Mouse (Mus musculus) monocyte, adult 2 months (primary cell): Measurements from ENCODE around the gene Gm8453.
"Not testable (repeated sequence)": the region's sequence is repeated elsewhere in the genome, so short reads cannot be mapped to it uniquely, and the experiment has no call there.

Experiments used
- DNase-seq, 2 experiments: peaks; one replicate each; pipeline ENCODE4 v3.0.0; 2022; ENCODE audit warnings: low spot score in 2 of 2, low read depth in 1 of 2

The Gm8453 gene

GRCm38 (mm10) chr7:22229384-22229783 is at the start of gene Gm8453:
Gene Gm8453, minus strand, starts transcription at chr7:22229484.
- DNase-seq, result not testable (repeated sequence)

GRCm38 (mm10) chr7:22201164-22201563 is 28.1 kb downstream of the Gm8453 start, which contains the start of gene Gm8653:
Gene Gm8653, minus strand, starts transcription at chr7:22201264.
- not testable (repeated sequence) for DNase-seq

- DNase-seq, result not testable (repeated sequence)
Measured at GRCm38 (mm10) chr7:22189077-22189476, 40.2 kb downstream of the Gm8453 start, which contains the start of gene Vmn1r143. Gene Vmn1r143, plus strand, starts transcription at chr7:22189377.
